Mouse (Mus musculus) left cerebral cortex, postnatal 36 days (tissue): ENCODE data around the gene Cers6. TPM values are rescaled to one million over a fixed set of nuclear protein-coding genes. Genes with fewer than 3 reads are reported as not detected.

Experiments used
- DNase-seq, 2 experiments: peaks; one replicate each; pipeline ENCODE4 v3.0.0; 2021 to 2022; ENCODE audit warnings: low spot score in 2 of 2, mixed read lengths in 1 of 2
- intact Hi-C: fragments of 180-260 bp; cut with DNase I; formaldehyde crosslinking; loops from one replicate; pipeline ENCODE4 v1.15.1; 2025
- total RNA-seq, 2 experiments: library from RNA; stranded (reverse); gene quantifications; 2 replicates each; pipeline ENCODE4 v1.2.3; 2021

Cers6 gene
- total RNA-seq, 2 experiments from 2014 or later: 54.1 to 84.6 TPM

- intact Hi-C loops: no loop called here
- DNase-seq: no peak
Measured at GRCm38 (mm10) chr2:68873653-68874441, 12.6 kb downstream of the Cers6 start.

- intact Hi-C loops: no loop called here
- DNase-seq: no peak
Measured at GRCm38 (mm10) chr2:68874575-68874974, 13.3 kb downstream of the Cers6 start.

DNA sequence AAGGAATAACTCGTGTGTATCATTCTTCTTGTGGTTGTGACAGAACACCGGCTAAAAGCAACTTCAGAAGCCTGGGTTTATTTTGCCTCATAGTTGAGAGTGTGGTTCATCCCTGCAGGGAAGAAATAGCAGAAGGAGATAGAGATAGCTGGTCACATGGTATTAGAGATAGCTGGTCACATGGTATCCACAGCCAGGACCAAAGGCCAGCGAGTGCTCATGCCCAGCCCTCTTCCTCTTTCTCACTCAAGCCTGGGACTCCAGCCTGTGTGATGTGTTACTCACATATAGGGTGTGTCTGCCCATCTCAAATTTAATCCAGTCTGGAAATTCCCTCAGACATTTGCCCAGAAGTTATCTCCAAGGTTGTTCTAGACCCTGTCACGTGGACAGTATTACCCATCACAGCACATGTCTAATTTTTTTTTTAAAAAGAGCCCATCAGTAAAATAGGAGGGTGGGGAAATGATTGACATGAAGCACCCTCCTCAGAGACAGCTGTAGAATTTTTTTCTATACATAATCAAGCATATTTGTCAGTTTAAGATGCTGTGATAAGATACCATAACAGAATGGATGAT, 17.9 kb downstream of the Cers6 start:
- intact Hi-C loops: no loop called here
- DNase-seq: no peak

- intact Hi-C loops: no loop called here
- peak; percentile 72 to 75 for DNase-seq
Measured at GRCm38 (mm10) chr2:68884573-68884972, 23.3 kb downstream of the Cers6 start.

DNA sequence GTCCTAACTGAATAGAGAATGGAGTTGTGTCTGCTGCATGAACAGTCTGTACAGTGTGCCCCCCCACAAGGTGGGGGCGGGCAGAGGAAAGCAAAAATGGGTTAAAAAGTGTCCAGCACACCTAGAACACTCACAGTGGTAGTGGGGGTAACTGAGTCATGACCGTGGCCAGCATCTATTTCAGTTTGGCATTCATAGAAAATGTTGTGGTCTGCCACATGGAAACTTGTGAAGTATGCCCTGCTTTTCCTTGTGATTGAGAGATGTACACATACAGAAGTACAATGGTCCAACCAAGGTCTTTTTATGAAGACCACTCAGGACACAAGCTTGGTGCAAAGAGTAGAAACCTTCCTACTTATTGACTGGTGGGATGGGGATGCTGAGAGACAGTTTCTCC, 24.0 kb downstream of the Cers6 start:
- intact Hi-C loops: no loop called here
- no peak for DNase-seq

DNA sequence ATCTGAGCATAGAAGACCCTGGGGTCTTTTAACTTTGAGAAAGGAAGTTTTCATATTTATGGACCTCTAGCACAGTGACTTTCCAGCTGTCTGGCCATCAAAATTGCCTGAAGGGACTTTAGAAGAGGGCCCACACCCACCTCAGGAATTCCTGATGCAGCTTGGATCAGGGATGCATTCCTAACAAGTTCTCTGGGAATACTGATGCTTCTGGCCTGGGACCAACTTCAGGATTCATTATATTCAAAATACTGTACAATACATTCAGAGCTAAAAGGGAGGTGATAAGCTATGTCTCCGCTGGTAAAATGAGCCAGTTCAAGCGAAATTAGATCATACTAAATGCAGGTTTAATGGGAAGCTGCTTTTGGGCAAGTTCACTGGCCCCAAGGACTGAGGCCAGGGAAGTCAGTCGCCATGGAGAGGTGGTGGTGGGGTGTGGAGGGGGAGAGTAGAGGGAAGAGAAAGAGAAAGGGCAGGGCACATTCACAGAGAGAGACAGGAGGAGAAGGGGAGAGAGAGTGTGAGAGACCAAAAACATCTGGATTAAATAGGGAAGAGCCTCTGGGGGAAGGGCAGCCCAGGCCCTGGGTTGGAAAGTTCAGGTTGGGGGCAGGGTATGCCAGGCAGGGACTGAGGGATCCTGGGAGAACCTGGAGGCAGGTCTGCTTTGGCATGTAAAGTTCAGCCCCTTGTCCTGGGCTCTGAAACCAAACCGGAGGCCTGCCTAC, 24.7 kb downstream of the Cers6 start:
- no peak for DNase-seq
- intact Hi-C loops: no loop called here

DNA sequence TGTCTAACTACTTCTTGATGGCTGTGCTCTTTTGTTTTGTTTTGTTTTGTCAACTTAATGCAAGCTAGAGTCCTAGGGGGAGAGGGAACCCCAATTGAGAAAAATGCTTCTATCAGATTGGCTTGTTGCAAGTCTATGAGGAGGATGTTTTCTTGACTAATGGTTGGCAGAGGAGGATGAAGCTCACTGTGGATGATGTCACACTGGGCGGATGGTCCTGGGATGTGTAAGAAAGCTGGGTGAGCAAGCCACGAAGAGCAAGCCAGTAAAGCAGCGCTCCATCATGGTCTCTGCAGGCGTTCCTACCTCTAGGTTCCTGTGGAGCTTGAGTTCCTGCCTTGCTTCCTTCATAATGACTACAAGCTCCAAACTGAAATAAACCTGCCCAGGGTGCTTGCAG, 25.4 kb downstream of the Cers6 start:
- intact Hi-C loops: no loop called here
- DNase-seq: no peak

- intact Hi-C loops: no loop called here
- no peak for DNase-seq
Measured at GRCm38 (mm10) chr2:68888094-68888705, 27.0 kb downstream of the Cers6 start.

GRCm38 (mm10) chr2:68889661-68890170, 28.5 kb downstream of the Cers6 start:
- DNase-seq: no peak
- intact Hi-C loops: no loop called here

- no peak for DNase-seq
- intact Hi-C loops: no loop called here
Measured at GRCm38 (mm10) chr2:68892476-68892875, 31.2 kb downstream of the Cers6 start.

- DNase-seq: no peak
- intact Hi-C loops: no loop called here
Measured at GRCm38 (mm10) chr2:68895044-68895764, 34.0 kb downstream of the Cers6 start.

DNA sequence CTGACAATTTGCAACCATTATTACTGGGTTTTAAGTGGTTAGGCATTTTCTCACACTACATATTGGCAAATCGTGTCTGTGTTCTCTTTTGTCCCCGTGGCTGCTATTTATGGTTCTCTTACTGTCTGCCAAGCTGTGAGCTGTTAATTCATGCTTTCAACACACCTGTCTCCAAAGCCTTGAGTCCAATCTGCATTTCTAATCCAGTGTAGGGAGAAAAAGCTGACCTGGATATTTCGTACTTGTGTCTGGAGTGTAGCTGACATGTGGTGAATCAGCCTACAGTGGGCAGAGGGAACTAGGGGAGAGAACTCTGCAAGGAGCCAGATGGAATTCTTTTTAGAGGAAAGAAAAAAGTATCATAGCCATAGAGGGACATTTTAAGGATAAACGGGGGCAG, 35.0 kb downstream of the Cers6 start:
- intact Hi-C loops: no loop called here
- DNase-seq: peak; percentile 50 to 52

DNA sequence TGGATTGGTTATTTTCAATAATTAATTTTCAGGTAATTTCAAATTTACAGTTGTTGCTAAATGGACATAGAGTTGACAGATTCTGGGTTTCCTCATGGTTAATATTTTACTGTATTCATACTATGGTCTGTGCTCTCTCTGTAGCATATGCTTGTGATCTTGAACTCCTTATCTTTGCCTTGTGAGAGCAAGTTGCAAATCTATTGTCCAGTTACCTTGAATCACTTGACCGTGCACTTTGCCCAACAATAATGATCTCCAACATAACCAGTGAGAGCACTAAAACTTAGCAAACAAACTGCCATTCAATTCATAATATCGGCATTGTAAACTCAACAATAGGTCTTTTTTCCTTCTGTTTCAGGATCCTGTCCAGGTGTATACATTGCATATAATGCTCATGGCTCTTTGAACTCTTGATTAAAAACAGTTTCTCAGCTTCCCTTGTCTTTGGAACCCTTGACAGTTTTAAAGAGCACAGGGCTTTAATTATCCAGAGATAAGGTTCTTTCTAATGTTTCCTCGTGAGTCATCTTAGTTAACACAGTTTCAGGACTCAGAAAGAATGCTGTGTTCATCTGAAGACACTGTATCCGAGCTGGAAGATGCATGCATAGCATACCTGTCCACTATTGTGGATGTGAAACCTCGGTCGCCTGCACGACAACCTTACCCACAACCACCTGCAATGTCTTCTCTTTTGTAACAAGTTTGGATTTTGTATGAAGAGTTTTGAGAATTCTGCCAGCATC, 38.7 kb downstream of the Cers6 start:
- intact Hi-C loops: no loop called here
- DNase-seq: no peak

DNA sequence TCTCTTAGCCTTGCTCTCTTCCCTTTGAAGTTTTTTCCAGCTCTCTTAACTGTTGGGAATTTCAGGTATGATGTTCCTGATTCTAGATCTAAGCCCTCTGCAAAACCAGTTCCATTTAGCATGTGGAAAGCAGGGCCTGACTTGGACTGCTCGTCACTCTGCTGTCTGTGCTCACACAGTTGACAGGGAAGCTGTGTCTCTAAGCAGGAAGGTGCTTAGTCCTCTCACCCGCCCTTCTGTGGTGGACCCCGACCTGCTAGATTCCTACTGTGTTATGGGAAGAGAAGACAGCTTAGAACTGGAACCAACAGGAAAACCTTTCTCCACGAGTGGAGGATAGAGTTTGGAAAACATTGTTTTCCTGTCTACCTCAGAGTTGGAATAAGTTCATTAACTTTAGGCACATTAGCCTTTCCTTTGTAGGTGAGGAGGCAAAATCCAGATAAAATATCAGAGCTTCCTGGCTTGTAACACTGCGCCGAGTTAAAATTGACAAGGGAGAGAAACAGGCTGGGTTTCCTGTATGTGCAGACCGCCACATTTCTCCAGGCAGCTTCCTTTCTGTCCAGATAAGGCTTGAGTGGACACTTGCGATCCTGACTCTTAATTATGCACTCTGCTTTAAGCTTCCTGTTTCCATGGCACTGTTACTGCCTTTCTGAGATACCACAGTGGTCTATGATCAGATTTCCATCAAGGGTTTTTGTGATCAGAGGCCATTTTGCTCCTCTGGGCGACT, 39.6 kb downstream of the Cers6 start:
- intact Hi-C loops: no loop called here
- DNase-seq: no peak

GRCm38 (mm10) chr2:68901708-68902107, 40.5 kb downstream of the Cers6 start:
- intact Hi-C loops: no loop called here

GRCm38 (mm10) chr2:68902546-68902945, 41.3 kb downstream of the Cers6 start:
- DNase-seq: no peak
- intact Hi-C loops: no loop called here

More at GRCm38 (mm10) chr2:68901708-68902107, 40.5 kb downstream of the Cers6 start:
- no peak for DNase-seq

DNA sequence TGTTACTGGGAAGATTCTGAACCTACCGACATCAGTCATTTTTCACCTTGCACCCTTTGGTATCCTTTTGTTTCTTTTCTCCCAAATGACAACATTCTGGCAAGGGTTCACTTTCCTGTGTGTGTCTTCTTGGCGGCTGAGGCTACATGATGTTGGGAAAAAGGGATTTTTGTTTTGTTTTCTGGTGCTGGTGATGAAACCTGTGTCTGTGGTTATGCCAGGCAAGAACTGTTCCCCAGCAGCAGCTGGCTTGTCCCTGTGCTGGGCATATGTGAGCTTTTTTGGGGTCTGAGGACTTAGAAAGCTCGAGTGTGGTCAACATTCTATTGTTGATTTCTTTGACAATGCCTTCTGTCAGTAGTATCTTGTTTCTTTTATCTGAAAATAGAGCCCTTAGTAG, 45.7 kb downstream of the Cers6 start:
- no peak for DNase-seq
- intact Hi-C loops: no loop called here
